Comparison of ENCODE assay signal across 8 mouse cellular contexts in genomic region chr2:145232764-145233484, GRCm38 (mm10).
DNase-seq lines count a peak whose midpoint lies in the region; TF ChIP-seq lines count a peak whose summit lies in the region.

No protein-coding gene starts in this region.

- H3K36me3 ChIP-seq in liver, adult 2 months (ENCODE audit: control insufficient read depth, insufficient read depth, low read length), result no peaks in the 10 kb centered on the region

- no peak for DNase-seq in layer of hippocampus, adult 2 months (ENCODE audit: low spot score in 2 of 2)
- DNase-seq in layer of hippocampus, adult 9-10 months (ENCODE audit: low spot score), result no peak
- DNase-seq in heart, postnatal 4 days, result peak; percentile 17
- DNase-seq in liver, adult 2 months (ENCODE audit: extremely low read depth, low read depth, low spot score), result peak; percentile 93
- peak; percentile 11 for DNase-seq in skeletal muscle tissue, adult 2 months (ENCODE audit: low read depth, low spot score)
- no peak for DNase-seq in right cerebral cortex, adult 18-20 months
- no peak for DNase-seq in spleen, postnatal 14 days (ENCODE audit: low spot score in 2 of 2)
- DNase-seq in right cerebral cortex, postnatal 14 days, result no peak

- 14% methylated on average over 6 of the region's 6 CpGs for WGBS in liver, adult 2 months

- TF ChIP-seq CTCF in layer of hippocampus, adult 2 months (conservative IDR thresholded peaks at IDR 0.05), result no peak
- no peak for TF ChIP-seq CTCF in liver, adult 2 months (IDR thresholded peaks at IDR 0.05; ENCODE audit: low read depth, low read length)

- no peaks in the 10 kb centered on the region for H3K79me2 ChIP-seq in liver, adult 2 months (ENCODE audit: control insufficient read depth, insufficient read depth, low read length)

- 0 out of 2 replicates have a peak overlapping the region, but pooled peaks have one; percentile 36 for H3K27ac ChIP-seq in layer of hippocampus, adult 2 months
- H3K27ac ChIP-seq in liver, adult 2 months (replicated peaks; ENCODE audit: insufficient read depth, low read depth, low read length), result peak overlapping the region; percentile 86

- no peak overlapping the region for H3K4me3 ChIP-seq in layer of hippocampus, adult 2 months
- no peak overlapping the region for H3K4me3 ChIP-seq in liver, adult 2 months (ENCODE audit: insufficient read depth, low read depth, low read length)

- TF ChIP-seq POLR2A in liver, adult 2 months (IDR thresholded peaks at IDR 0.05; ENCODE audit: extremely low read depth, insufficient read depth, low read length), result no peak

- H3K27me3 ChIP-seq in liver, adult 2 months (ENCODE audit: control insufficient read depth, insufficient read depth, low read length), result no peaks in the 10 kb centered on the region

- peaks cover 17% of the 10 kb centered on the region for H3K4me1 ChIP-seq in liver, adult 2 months (ENCODE audit: control insufficient read depth, insufficient read depth, low read length)

- 0 out of 2 replicates have a peak overlapping the region, but pooled peaks have one; percentile 7 for H3K9ac ChIP-seq in liver, adult 2 months (ENCODE audit: low read depth, low read length)

Comparison
In these comparisons a context has a peak if more than half of its experiments do, and no peak if none do; other contexts are left out.
1. DNase-seq: peak in heart, postnatal 4 days (single experiment), liver, adult 2 months (single experiment) and skeletal muscle tissue, adult 2 months (single experiment); none in layer of hippocampus, adult 2 months (0 of 2), layer of hippocampus, adult 9-10 months (single experiment), right cerebral cortex, adult 18-20 months (single experiment), spleen, postnatal 14 days (0 of 2) and right cerebral cortex, postnatal 14 days (single experiment).